Mouse (Mus musculus) embryonic facial prominence, embryonic 12.5 days (tissue): ENCODE measurements around the gene Senp7. TPM values are rescaled to one million over a fixed set of nuclear protein-coding genes. Genes with fewer than 3 reads are reported as not detected.
"Not testable (repeated sequence)": the region's sequence is repeated elsewhere in the genome, so short reads cannot be mapped to it uniquely, and the experiment has no call there.

Source experiments
- ATAC-seq: fragments of 200-750 bp; cut with Nextera tagmentation; 2 replicates; pipeline ENCODE4 v1.8.0; 2017; ENCODE audit not compliant: insufficient number of reproducible peaks, insufficient read depth, low FRiP score, low TSS enrichment
- H3K27ac ChIP-seq: fragments of 300-500 bp; sonication (generic); 2 replicates; pipeline ENCODE4 v1.5.1; 2016; ENCODE audit warnings: mild to moderate bottlenecking
- H3K27me3 ChIP-seq: fragments of 300-500 bp; sonication (generic); 2 replicates; pipeline ENCODE4 v1.6.1; 2016; ENCODE audit warnings: mild to moderate bottlenecking, moderate library complexity
- H3K36me3 ChIP-seq: fragments of 300-500 bp; sonication (generic); 2 replicates; pipeline ENCODE4 v1.6.1; 2016; ENCODE audit warnings: mild to moderate bottlenecking
- H3K4me1 ChIP-seq: fragments of 300-500 bp; sonication (generic); 2 replicates; pipeline ENCODE4 v1.6.1; 2016
- H3K4me2 ChIP-seq: fragments of 300-500 bp; sonication (generic); replicated peaks from 2 replicates; pipeline ENCODE4 v1.6.1; 2016; ENCODE audit warnings: mild to moderate bottlenecking, moderate library complexity
- H3K4me3 ChIP-seq: fragments of 300-500 bp; sonication (generic); 2 replicates; pipeline ENCODE4 v1.5.1; 2016; ENCODE audit warnings: mild to moderate bottlenecking
- H3K9ac ChIP-seq: fragments of 300-500 bp; sonication (generic); 2 replicates; pipeline ENCODE4 v1.6.1; 2016; ENCODE audit warnings: mild to moderate bottlenecking, moderate library complexity
- H3K9me3 ChIP-seq: fragments of 300-500 bp; sonication (generic); 2 replicates; pipeline ENCODE4 v1.6.1; 2016; ENCODE audit warnings: mild to moderate bottlenecking, moderate library complexity
- WGBS: fragments of 180-500 bp; shearing (Covaris S2); methylation state at CpG from one replicate; pipeline ENCODE4 v1.1.7; 2016; 5-methylcytosine and 5-hydroxymethylcytosine counted together
- polyA plus RNA-seq: library from polyadenylated mRNA; unstranded; fragments of >200 nt; fragmentation: Nextera tagmentation; extraction: Ambion mirVana; gene quantifications from 2 replicates; pipeline ENCODE4 v1.2.1, GENCODE M21; 2016

The Senp7 gene
- polyA plus RNA-seq, 1 experiment from 2014 or later: 45.4 TPM

- Histone ChIP-seq H3K27me3 (no peaks in the 10 kb centered on the region), H3K9ac (no peak overlapping the region), H3K4me2 (no peak overlapping the region), H3K4me3 (no peak overlapping the region), H3K9me3 (no peaks in the 10 kb centered on the region), H3K4me1 (peaks cover 6% of the 10 kb centered on the region), H3K36me3 (no peaks in the 10 kb centered on the region), H3K27ac (no peak overlapping the region)
- no peak for ATAC-seq
- 43% methylated on average over 5 of the region's 5 CpGs for WGBS
Observed at GRCm38 (mm10) chr16:56071317-56072232, 23.4 kb downstream of the Senp7 start.

- H3K4me2 ChIP-seq: no peak overlapping the region
- no peak for ATAC-seq
- H3K36me3 ChIP-seq: no peaks in the 10 kb centered on the region
- H3K4me3 ChIP-seq: no peak overlapping the region
- H3K9me3 ChIP-seq: no peaks in the 10 kb centered on the region
- H3K9ac ChIP-seq: no peak overlapping the region
- H3K4me1 ChIP-seq: peaks cover 7% of the 10 kb centered on the region
- H3K27ac ChIP-seq: no peak overlapping the region
- 68% methylated on average over 6 of the region's 6 CpGs for WGBS
- no peaks in the 10 kb centered on the region for H3K27me3 ChIP-seq
Observed at GRCm38 (mm10) chr16:56072533-56072932, 24.4 kb downstream of the Senp7 start.

- WGBS: 92% methylated on average over 6 of the region's 6 CpGs
Observed at GRCm38 (mm10) chr16:56073150-56073549, 25.0 kb downstream of the Senp7 start.

GRCm38 (mm10) chr16:56074122-56074521 lies 26.0 kb downstream of the Senp7 start:
- no peak overlapping the region for H3K9ac ChIP-seq
- no peak overlapping the region for H3K27ac ChIP-seq
- H3K4me2 ChIP-seq: no peak overlapping the region
- H3K36me3 ChIP-seq: no peaks in the 10 kb centered on the region
- WGBS: 96% methylated on average over 1 of the region's 1 CpGs
- ATAC-seq: no peak
- H3K27me3 ChIP-seq: no peaks in the 10 kb centered on the region
- H3K4me1 ChIP-seq: peaks cover 7% of the 10 kb centered on the region
- no peaks in the 10 kb centered on the region for H3K9me3 ChIP-seq
- H3K4me3 ChIP-seq: no peak overlapping the region

More at GRCm38 (mm10) chr16:56073150-56073549, 25.0 kb downstream of the Senp7 start:
- H3K27ac ChIP-seq, ATAC-seq, H3K36me3 ChIP-seq, H3K4me1 ChIP-seq, H3K9me3 ChIP-seq, H3K4me3 ChIP-seq, H3K9ac ChIP-seq, H3K4me2 ChIP-seq, H3K27me3 ChIP-seq: not testable (repeated sequence)

- ATAC-seq: no peak
- H3K4me3 ChIP-seq: no peak overlapping the region
- peaks cover 7% of the 10 kb centered on the region for H3K4me1 ChIP-seq
- no peak overlapping the region for H3K27ac ChIP-seq
- no peak overlapping the region for H3K9ac ChIP-seq
- H3K36me3 ChIP-seq: no peaks in the 10 kb centered on the region
- WGBS: 81% methylated on average over 5 of the region's 5 CpGs
- H3K9me3 ChIP-seq: no peaks in the 10 kb centered on the region
- H3K4me2 ChIP-seq: peak overlapping the region; percentile 54; the same call in 1 of the 2 replicates
- no peaks in the 10 kb centered on the region for H3K27me3 ChIP-seq
Observed at GRCm38 (mm10) chr16:56074565-56074964, 26.4 kb downstream of the Senp7 start.

- under 1% methylated on average over 38 of the region's 66 CpGs for WGBS
- Histone ChIP-seq H3K36me3 (no peaks in the 10 kb centered on the region), H3K4me3 (peak overlapping the region; percentile 75), H3K27me3 (no peaks in the 10 kb centered on the region), H3K4me1 (peaks cover 7% of the 10 kb centered on the region), H3K9me3 (no peaks in the 10 kb centered on the region), H3K27ac (peak overlapping the region; percentile 90), H3K9ac (peak overlapping the region; percentile 78), H3K4me2 (peak overlapping the region; percentile 54)
- peak; percentile 91 for ATAC-seq
Observed at GRCm38 (mm10) chr16:56075222-56076111, 27.3 kb downstream of the Senp7 start.

- H3K27ac ChIP-seq: peak overlapping the region; percentile 90
- 10% methylated on average over 11 of the region's 11 CpGs for WGBS
- H3K9me3 ChIP-seq: no peaks in the 10 kb centered on the region
- no peaks in the 10 kb centered on the region for H3K27me3 ChIP-seq
- H3K4me1 ChIP-seq: peaks cover 7% of the 10 kb centered on the region
- H3K9ac ChIP-seq: peak overlapping the region; percentile 78
- ATAC-seq: no peak
- peak overlapping the region; percentile 75 for H3K4me3 ChIP-seq
- no peaks in the 10 kb centered on the region for H3K36me3 ChIP-seq
- H3K4me2 ChIP-seq: peak overlapping the region; percentile 54
Observed at GRCm38 (mm10) chr16:56076121-56076869, 28.2 kb downstream of the Senp7 start.

GRCm38 (mm10) chr16:56079419-56079818 lies 31.3 kb downstream of the Senp7 start:
- H3K4me3 ChIP-seq: no peak overlapping the region
- H3K27me3 ChIP-seq: no peaks in the 10 kb centered on the region
- no peaks in the 10 kb centered on the region for H3K36me3 ChIP-seq
- WGBS: 92% methylated on average over 1 of the region's 1 CpGs
- no peaks in the 10 kb centered on the region for H3K9me3 ChIP-seq
- no peak overlapping the region for H3K9ac ChIP-seq
- no peak for ATAC-seq
- H3K27ac ChIP-seq: no peak overlapping the region
- H3K4me1 ChIP-seq: peaks cover 7% of the 10 kb centered on the region
- H3K4me2 ChIP-seq: no peak overlapping the region

- no peaks in the 10 kb centered on the region for H3K4me1 ChIP-seq
- no peaks in the 10 kb centered on the region for H3K9me3 ChIP-seq
- 77% methylated on average over 4 of the region's 4 CpGs for WGBS
- H3K4me2 ChIP-seq: no peak overlapping the region
- H3K36me3 ChIP-seq: no peaks in the 10 kb centered on the region
- ATAC-seq: no peak
- no peak overlapping the region for H3K27ac ChIP-seq
- no peak overlapping the region for H3K9ac ChIP-seq
- H3K4me3 ChIP-seq: no peak overlapping the region
- no peaks in the 10 kb centered on the region for H3K27me3 ChIP-seq
Observed at GRCm38 (mm10) chr16:56081691-56082090, 33.6 kb downstream of the Senp7 start.

- H3K4me3 ChIP-seq: no peak overlapping the region
- 94% methylated on average over 2 of the region's 2 CpGs for WGBS
- H3K4me1 ChIP-seq: no peaks in the 10 kb centered on the region
- no peak overlapping the region for H3K9ac ChIP-seq
- no peaks in the 10 kb centered on the region for H3K27me3 ChIP-seq
- H3K4me2 ChIP-seq: no peak overlapping the region
- H3K9me3 ChIP-seq: no peaks in the 10 kb centered on the region
- H3K36me3 ChIP-seq: 0 out of 2 replicates have a peak, but pooled peaks cover 8% of the 10 kb centered on the region
- no peak overlapping the region for H3K27ac ChIP-seq
- no peak for ATAC-seq
Observed at GRCm38 (mm10) chr16:56086336-56086735, 38.2 kb downstream of the Senp7 start.

GRCm38 (mm10) chr16:56090385-56090784 lies 42.2 kb downstream of the Senp7 start:
- Histone ChIP-seq H3K27me3 (no peaks in the 10 kb centered on the region), H3K4me1 (no peaks in the 10 kb centered on the region), H3K9me3 (no peaks in the 10 kb centered on the region), H3K4me2 (no peak overlapping the region), H3K9ac (no peak overlapping the region), H3K4me3 (no peak overlapping the region), H3K27ac (no peak overlapping the region), H3K36me3 (0 out of 2 replicates have a peak, but pooled peaks cover 8% of the 10 kb centered on the region)
- 91% methylated on average over 2 of the region's 2 CpGs for WGBS
- ATAC-seq: no peak
